Mouse (Mus musculus) limb, embryonic 12.5 days (tissue): ENCODE results near the gene Gapdhs. TPM values are rescaled to one million over a fixed set of nuclear protein-coding genes. Genes with fewer than 3 reads are reported as not detected.

Experiments used
- polyA plus RNA-seq: library from polyadenylated mRNA; unstranded; fragments of >200 nt; fragmentation: Nextera tagmentation; extraction: Ambion mirVana; gene quantifications from 2 replicates; pipeline ENCODE4 v1.2.1, GENCODE M21; 2016

Gene Gapdhs
- polyA plus RNA-seq, 1 experiment from 2014 or later = 0.71 TPM

Other genes with a start within 250 kb of the Gapdhs start
- gene Arhgap33, start 208.6 kb downstream of the Gapdhs start, polyA plus RNA-seq = 15.1 and 17.7 TPM in 2 replicates
- 9.5 and 10.9 TPM in 2 replicates for gene Hspb6, start 191.5 kb downstream of the Gapdhs start, polyA plus RNA-seq
- 15.3 and 16.0 TPM in 2 replicates for gene Proser3, start 191.4 kb downstream of the Gapdhs start, polyA plus RNA-seq
- gene Lin37, start 183.8 kb downstream of the Gapdhs start, polyA plus RNA-seq = 45.4 and 51.5 TPM in 2 replicates
- gene U2af1l4, start 180.4 kb downstream of the Gapdhs start, polyA plus RNA-seq = 87.8 and 89.9 TPM in 2 replicates
- gene Gm49396, start 180.3 kb downstream of the Gapdhs start, polyA plus RNA-seq = 16.3 and 18.5 TPM in 2 replicates
- gene Psenen, start 180.1 kb downstream of the Gapdhs start, polyA plus RNA-seq = 136 TPM in 2 replicates
- 3.2 and 4.1 TPM in 2 replicates for gene Igflr1, start 178.3 kb downstream of the Gapdhs start, polyA plus RNA-seq
- gene Kmt2b, start 155.0 kb downstream of the Gapdhs start, polyA plus RNA-seq = 11.0 and 12.1 TPM in 2 replicates
- gene Zbtb32, start 144.8 kb downstream of the Gapdhs start, polyA plus RNA-seq = 0.25 and 0.38 TPM in 2 replicates
- 1.4 and 2.0 TPM in 2 replicates for gene Upk1a, start 130.8 kb downstream of the Gapdhs start, polyA plus RNA-seq
- 783 and 848 TPM in 2 replicates for gene Cox6b1, start 117.5 kb downstream of the Gapdhs start, polyA plus RNA-seq
- not detected in 2 replicates for gene Etv2, start 107.8 kb downstream of the Gapdhs start, polyA plus RNA-seq
- 150 and 155 TPM in 2 replicates for gene Rbm42, start 93.4 kb downstream of the Gapdhs start, polyA plus RNA-seq
- 64.3 and 70.0 TPM in 2 replicates for gene Haus5, start 78.7 kb downstream of the Gapdhs start, polyA plus RNA-seq
- gene Pmis2, start 72.1 kb downstream of the Gapdhs start, polyA plus RNA-seq = not detected in 2 replicates
- gene 2200002J24Rik, start 44.8 kb downstream of the Gapdhs start, polyA plus RNA-seq = not detected in 2 replicates
- gene Atp4a, start 31.5 kb downstream of the Gapdhs start, polyA plus RNA-seq = 0.50 and 0.60 TPM in 2 replicates
- 158 and 162 TPM in 2 replicates for gene Tmem147, start 14.1 kb downstream of the Gapdhs start, polyA plus RNA-seq
- gene Sbsn, start 7.8 kb upstream of the Gapdhs start, polyA plus RNA-seq = 1.7 and 2.3 TPM in 2 replicates
- not detected in 2 replicates for gene Dmkn, start 20.1 kb upstream of the Gapdhs start, polyA plus RNA-seq
- gene Krtdap, start 44.2 kb upstream of the Gapdhs start, polyA plus RNA-seq = not detected in 2 replicates
- gene Ffar2, start 80.1 kb upstream of the Gapdhs start, polyA plus RNA-seq = not detected in 2 replicates
- gene Ffar3, start 112.5 kb upstream of the Gapdhs start, polyA plus RNA-seq = not detected in 2 replicates
- not detected in 2 replicates for gene Ffar1, start 117.9 kb upstream of the Gapdhs start, polyA plus RNA-seq
- 0.05 and 0.26 TPM in 2 replicates for gene Cd22, start 136.7 kb upstream of the Gapdhs start, polyA plus RNA-seq
- gene Mag, start 171.2 kb upstream of the Gapdhs start, polyA plus RNA-seq = 0.29 TPM in 1 of 2 replicates, not detected in the other
- not detected in 2 replicates for gene Hamp2, start 181.0 kb upstream of the Gapdhs start, polyA plus RNA-seq
- not detected in 2 replicates for gene Hamp, start 200.4 kb upstream of the Gapdhs start, polyA plus RNA-seq
- 31.9 and 37.6 TPM in 2 replicates for gene Usf2, start 213.1 kb upstream of the Gapdhs start, polyA plus RNA-seq
- gene Lsr, start 229.8 kb upstream of the Gapdhs start, polyA plus RNA-seq = 32.6 and 33.2 TPM in 2 replicates
- 1.00 and 1.1 TPM in 2 replicates for gene Fam187b, start 230.1 kb upstream of the Gapdhs start, polyA plus RNA-seq